Mouse (Mus musculus) monocyte, adult 2 months (primary cell): ENCODE data around the gene Myo18a.

Source experiments
- DNase-seq, 2 experiments: peaks; one replicate each; pipeline ENCODE4 v3.0.0; 2022; ENCODE audit warnings: low spot score in 2 of 2, low read depth in 1 of 2

Gene Myo18a

GRCm38 (mm10) chr11:77896011-77896410 is 133.0 kb downstream of the Myo18a start:
- DNase-seq = no peak

GRCm38 (mm10) chr11:77896480-77896819 is 133.4 kb downstream of the Myo18a start:
- DNase-seq = no peak

GRCm38 (mm10) chr11:77896820-77897805 is 134.1 kb downstream of the Myo18a start:
- no peak for DNase-seq

- no peak for DNase-seq
Observed at GRCm38 (mm10) chr11:77900187-77900586, 137.1 kb downstream of the Myo18a start.

- no peak for DNase-seq
Observed at GRCm38 (mm10) chr11:77900696-77901095, 137.7 kb downstream of the Myo18a start.

GRCm38 (mm10) chr11:77901366-77901765 is 138.3 kb downstream of the Myo18a start:
- no peak for DNase-seq

- no peak for DNase-seq
Observed at GRCm38 (mm10) chr11:77901775-77902355, 138.8 kb downstream of the Myo18a start.

GRCm38 (mm10) chr11:77903761-77904160 is 140.7 kb downstream of the Myo18a start:
- DNase-seq = no peak

- no peak for DNase-seq
Observed at GRCm38 (mm10) chr11:77904707-77905106, 141.7 kb downstream of the Myo18a start.

- DNase-seq = no peak
Observed at GRCm38 (mm10) chr11:77906097-77906687, 143.1 kb downstream of the Myo18a start.

- DNase-seq = no peak
Observed at GRCm38 (mm10) chr11:77906747-77907174, 143.7 kb downstream of the Myo18a start.

- DNase-seq = no peak
Observed at GRCm38 (mm10) chr11:77908468-77908867, 145.4 kb downstream of the Myo18a start.

GRCm38 (mm10) chr11:77909376-77909775 is 146.3 kb downstream of the Myo18a start:
- DNase-seq = no peak

GRCm38 (mm10) chr11:77909776-77910175 is 146.7 kb downstream of the Myo18a start:
- no peak for DNase-seq

- DNase-seq = no peak
Observed at GRCm38 (mm10) chr11:77913505-77913904, 150.5 kb downstream of the Myo18a start.

GRCm38 (mm10) chr11:77914598-77915260 is 151.7 kb downstream of the Myo18a start:
- DNase-seq = no peak
